Mouse (Mus musculus) heart, adult 2 months (tissue): ENCODE data around the gene Tom1l2.

ENCODE experiments used
- CTCF ChIP-seq: fragments of 200-600 bp; IDR thresholded peaks from 2 replicates; pipeline ENCODE4 v1.8.1; 2022; ENCODE audit warnings: antibody characterized with exemption, mild to moderate bottlenecking, moderate library complexity
- EP300 ChIP-seq: fragments of 200-500 bp; IDR thresholded peaks from 2 replicates; pipeline ENCODE4 v1.6.1; 2011; ENCODE audit warnings: low read depth, low read length, control low read depth; ENCODE audit not compliant: insufficient read depth
- POLR2A ChIP-seq: fragments of 200-500 bp; IDR thresholded peaks from 2 replicates; pipeline ENCODE4 v1.6.1; 2011; ENCODE audit warnings: mild to moderate bottlenecking, low read depth, low read length, control low read depth; ENCODE audit not compliant: insufficient read depth

GRCm38 (mm10) chr11:60357116-60357515 is 4.4 kb upstream of the Tom1l2 start:
- TF ChIP-seq POLR2A = no peak
- TF ChIP-seq EP300 = no peak
- no peak for TF ChIP-seq CTCF
